In genomic region chr3:116267036-116267654, GRCm38 (mm10) we compare ENCODE assay signal across 15 mouse cellular contexts. TPM values are rescaled to one million over a fixed set of nuclear protein-coding genes. Genes with fewer than 3 reads are reported as not detected.
DNase-seq lines count a peak whose midpoint lies in the region; ATAC-seq and TF ChIP-seq lines count a peak whose summit lies in the region.
"Had no signal": no experiment of that assay in that cellular context is flagged by ENCODE, and none has a peak within 500 bp of the region (broad histone marks: within the 10 kb centered on the region; RNA-seq: fewer than 3 reads in every experiment).

No protein-coding gene starts in this region.

- H3K27me3 ChIP-seq in hindbrain, embryonic 15.5 days = no peaks in the 10 kb centered on the region
- no peaks in the 10 kb centered on the region for H3K27me3 ChIP-seq in hindbrain, embryonic 16.5 days (replicated peaks; ENCODE audit: control insufficient read depth, insufficient read depth, low read length)
- no peaks in the 10 kb centered on the region for H3K27me3 ChIP-seq in neural tube, embryonic 12.5 days (replicated peaks)
- no peaks in the 10 kb centered on the region for H3K27me3 ChIP-seq in limb, embryonic 15.5 days
- H3K27me3 ChIP-seq in stomach, postnatal 0 days (ENCODE audit: control insufficient read depth, insufficient read depth, low read length) = no peaks in the 10 kb centered on the region

- H3K9ac ChIP-seq in hindbrain, embryonic 15.5 days = no peak overlapping the region
- H3K9ac ChIP-seq in hindbrain, embryonic 16.5 days (ENCODE audit: low read depth, low read length) = no peak overlapping the region
- H3K9ac ChIP-seq in neural tube, embryonic 12.5 days = no peak overlapping the region
- no peak overlapping the region for H3K9ac ChIP-seq in limb, embryonic 15.5 days
- no peak overlapping the region for H3K9ac ChIP-seq in stomach, postnatal 0 days (ENCODE audit: low read length)

- H3K4me3 ChIP-seq in hindbrain, embryonic 15.5 days = no peak overlapping the region
- no peak overlapping the region for H3K4me3 ChIP-seq in hindbrain, embryonic 16.5 days (ENCODE audit: low read length)
- no peak overlapping the region for H3K4me3 ChIP-seq in neural tube, embryonic 12.5 days
- H3K4me3 ChIP-seq in limb, embryonic 15.5 days = no peak overlapping the region
- no peak overlapping the region for H3K4me3 ChIP-seq in stomach, postnatal 0 days (ENCODE audit: low read depth, low read length)

- no peak for DNase-seq in neural tube, embryonic 10.5 days (ENCODE audit: extremely low spot score, low spot score)
- no peak for DNase-seq in stomach, postnatal 0 days (ENCODE audit: low spot score)
- DNase-seq in left cerebral cortex, adult 8-10 months (ENCODE audit: low spot score in 2 of 2) = no peak
- no peak for DNase-seq in Muller cell, postnatal 12 days (ENCODE audit: inconsistent ontology term)
- DNase-seq: cerebellum, adult 2 months; left cerebral cortex, postnatal 4 days; retina, postnatal 1 day; thymus, postnatal 14 days had no signal

- H3K9me3 ChIP-seq in hindbrain, embryonic 15.5 days = no peaks in the 10 kb centered on the region
- H3K9me3 ChIP-seq in hindbrain, embryonic 16.5 days (ENCODE audit: control insufficient read depth, low read length) = no peaks in the 10 kb centered on the region
- no peaks in the 10 kb centered on the region for H3K9me3 ChIP-seq in neural tube, embryonic 12.5 days
- H3K9me3 ChIP-seq in limb, embryonic 15.5 days = no peaks in the 10 kb centered on the region
- no peaks in the 10 kb centered on the region for H3K9me3 ChIP-seq in stomach, postnatal 0 days (ENCODE audit: control insufficient read depth, low read length)

- TF ChIP-seq EP300 in stomach, postnatal 0 days (optimal IDR thresholded peaks at IDR 0.05) = no peak

- no peak for TF ChIP-seq CTCF in stomach, postnatal 0 days (IDR thresholded peaks at IDR 0.05; ENCODE audit: low read depth)

- H3K36me3 ChIP-seq in hindbrain, embryonic 15.5 days = no peaks in the 10 kb centered on the region
- H3K36me3 ChIP-seq in hindbrain, embryonic 16.5 days (ENCODE audit: control insufficient read depth, insufficient read depth, low read length) = no peaks in the 10 kb centered on the region
- no peaks in the 10 kb centered on the region for H3K36me3 ChIP-seq in neural tube, embryonic 12.5 days
- no peaks in the 10 kb centered on the region for H3K36me3 ChIP-seq in limb, embryonic 15.5 days
- H3K36me3 ChIP-seq in stomach, postnatal 0 days (ENCODE audit: control insufficient read depth, insufficient read depth, low read length) = no peaks in the 10 kb centered on the region

- ATAC-seq in hindbrain, embryonic 15.5 days (ENCODE audit: low FRiP score, low read depth) = 0 out of 2 replicates have a peak, but pooled peaks have one; percentile 23
- no peak; the same call in 1 of the 2 replicates for ATAC-seq in hindbrain, embryonic 16.5 days
- peak; percentile 50; the same call in 1 of the 2 replicates for ATAC-seq in neural tube, embryonic 12.5 days (ENCODE audit: low FRiP score, low read depth)
- no peak for ATAC-seq in limb, embryonic 15.5 days (ENCODE audit: insufficient number of reproducible peaks, low FRiP score, low TSS enrichment, low read depth)
- ATAC-seq in stomach, postnatal 0 days (ENCODE audit: low FRiP score, low TSS enrichment) = peak; percentile 49; the same call in 1 of the 2 replicates
- ATAC-seq: intestine, postnatal 0 days had no signal

- 89% methylated on average over 2 of the region's 2 CpGs for WGBS in hindbrain, embryonic 15.5 days
- 87% methylated on average over 2 of the region's 2 CpGs for WGBS in hindbrain, embryonic 16.5 days
- 88% methylated on average over 2 of the region's 2 CpGs for WGBS in neural tube, embryonic 12.5 days
- WGBS in limb, embryonic 15.5 days = 90% methylated on average over 2 of the region's 2 CpGs
- 94% methylated on average over 2 of the region's 2 CpGs for WGBS in stomach, postnatal 0 days

- H3K4me1 ChIP-seq in hindbrain, embryonic 15.5 days (replicated peaks) = no peaks in the 10 kb centered on the region
- H3K4me1 ChIP-seq in hindbrain, embryonic 16.5 days (ENCODE audit: control insufficient read depth, insufficient read depth, low read depth, low read length) = no peaks in the 10 kb centered on the region
- no peaks in the 10 kb centered on the region for H3K4me1 ChIP-seq in neural tube, embryonic 12.5 days
- H3K4me1 ChIP-seq in limb, embryonic 15.5 days = peaks cover 3% of the 10 kb centered on the region; the same call in 1 of the 2 replicates
- no peaks in the 10 kb centered on the region for H3K4me1 ChIP-seq in stomach, postnatal 0 days (replicated peaks; ENCODE audit: control insufficient read depth, insufficient read depth)

- H3K4me2 ChIP-seq in hindbrain, embryonic 15.5 days = no peak overlapping the region
- no peak overlapping the region for H3K4me2 ChIP-seq in hindbrain, embryonic 16.5 days (ENCODE audit: low read length)
- H3K4me2 ChIP-seq in neural tube, embryonic 12.5 days (replicated peaks) = no peak overlapping the region
- H3K4me2 ChIP-seq in limb, embryonic 15.5 days = no peak overlapping the region
- no peak overlapping the region for H3K4me2 ChIP-seq in stomach, postnatal 0 days (replicated peaks; ENCODE audit: low read depth)

- no peak overlapping the region for H3K27ac ChIP-seq in hindbrain, embryonic 15.5 days (replicated peaks)
- no peak overlapping the region for H3K27ac ChIP-seq in hindbrain, embryonic 16.5 days (ENCODE audit: low read depth, low read length)
- no peak overlapping the region for H3K27ac ChIP-seq in neural tube, embryonic 12.5 days
- H3K27ac ChIP-seq in limb, embryonic 15.5 days = peak overlapping the region; percentile 73
- no peak overlapping the region for H3K27ac ChIP-seq in stomach, postnatal 0 days (replicated peaks)
- H3K27ac ChIP-seq: macrophage had no signal

RNA-seq across cellular contexts. Expression of gene Gpr88, which starts 13.8 kb away (rescaled TPM):
- polyA plus RNA-seq in hindbrain, embryonic 15.5 days (2015; fragmentation: Nextera tagmentation; extraction: Ambion mirVana) = 6.3 and 6.4 TPM in 2 replicates
- 4.7 and 6.9 TPM in 2 replicates for polyA plus RNA-seq in hindbrain, embryonic 16.5 days (2015; fragmentation: Nextera tagmentation; extraction: Ambion mirVana)
- 0.87 and 1.6 TPM in 2 replicates for polyA plus RNA-seq in neural tube, embryonic 12.5 days (2016; fragmentation: Nextera tagmentation; extraction: Ambion mirVana)
- polyA plus RNA-seq in limb, embryonic 15.5 days (2015; fragmentation: Nextera tagmentation; extraction: Ambion mirVana) = 2.7 and 5.5 TPM in 2 replicates
- polyA plus RNA-seq in stomach, postnatal 0 days (2015; fragmentation: Nextera tagmentation; extraction: Ambion mirVana) = 1.1 and 1.4 TPM in 2 replicates
- 100 to 1,000 TPM; 162 to 207 (median 185) TPM for total RNA-seq in left cerebral cortex, adult 8-10 months (2022)
- total RNA-seq: gastrocnemius, adult 18-20 months had no signal
- polyA plus RNA-seq: macrophage had no signal

Comparison
In these comparisons a context has a peak if more than half of its experiments do, and no peak if none do; other contexts are left out.
1. ATAC-seq: peak in hindbrain, embryonic 15.5 days (single experiment), neural tube, embryonic 12.5 days (single experiment) and stomach, postnatal 0 days (single experiment); none in hindbrain, embryonic 16.5 days (single experiment) and limb, embryonic 15.5 days (single experiment).